Mouse (Mus musculus) MEL (cell line): ENCODE results near the gene Klhl12.

ENCODE experiments used
- BHLHE40 ChIP-seq: IDR thresholded peaks from 2 replicates; pipeline ENCODE4 v1.6.1; 2012; ENCODE audit warnings: low read depth, mild to moderate bottlenecking, inconsistent platforms, low read length, improper control_type of control experiment, borderline replicate concordance
- CTCF ChIP-seq, 3 experiments: IDR thresholded peaks in 2 of 3; conservative IDR thresholded peaks in 1 of 3; 2 replicates each; pipeline ENCODE4 v1.5.1; 2011 to 2012; ENCODE audit warnings: low read length in 3 of 3, low read depth in 2 of 3, mild to moderate bottlenecking in 2 of 3, improper control_type of control experiment in 1 of 3, inconsistent platforms in 1 of 3, mixed read lengths in 1 of 3, moderate library complexity in 1 of 3; ENCODE audit not compliant: control insufficient read depth in 1 of 3, insufficient read depth in 1 of 3, poor library complexity in 1 of 3, severe bottlenecking in 1 of 3
- E2F4 ChIP-seq: IDR thresholded peaks from 2 replicates; pipeline ENCODE4 v1.6.1; 2011; ENCODE audit warnings: low read depth, low read length, improper control_type of control experiment, borderline replicate concordance
- EP300 ChIP-seq, 2 experiments: IDR thresholded peaks; 2 replicates each; pipeline ENCODE4 v1.6.1; 2011; ENCODE audit warnings: improper control_type of control experiment in 2 of 2, low read length in 2 of 2, low read depth in 1 of 2, mild to moderate bottlenecking in 1 of 2
- GATA1 ChIP-seq: IDR thresholded peaks from 2 replicates; pipeline ENCODE4 v1.6.1; 2011; ENCODE audit warnings: low read depth, low read length, improper control_type of control experiment
- MAX ChIP-seq: IDR thresholded peaks from 2 replicates; pipeline ENCODE4 v1.6.1; 2011; ENCODE audit warnings: low read length, improper control_type of control experiment
- MYB ChIP-seq: IDR thresholded peaks from 2 replicates; pipeline ENCODE4 v1.6.1; 2011; ENCODE audit warnings: mild to moderate bottlenecking, low read depth, low read length, improper control_type of control experiment
- NELFE ChIP-seq: IDR thresholded peaks from 2 replicates; pipeline ENCODE4 v1.6.1; 2011; ENCODE audit warnings: low read depth, low read length, improper control_type of control experiment
- NRF1 ChIP-seq: IDR thresholded peaks from 2 replicates; pipeline ENCODE4 v1.6.1; 2014; ENCODE audit warnings: low read depth, mild to moderate bottlenecking, inconsistent platforms, low read length, improper control_type of control experiment, moderate library complexity; ENCODE audit not compliant: poor library complexity, insufficient read depth, severe bottlenecking
- POLR2A ChIP-seq, 2 experiments: IDR thresholded peaks; 2 replicates each; pipeline ENCODE4 v1.6.1; 2011 to 2012; ENCODE audit warnings: low read length in 2 of 2, mild to moderate bottlenecking in 2 of 2, control low read depth in 1 of 2, improper control_type of control experiment in 1 of 2, low read depth in 1 of 2, moderate library complexity in 1 of 2; ENCODE audit not compliant: control insufficient read depth in 1 of 2, insufficient read depth in 1 of 2, poor library complexity in 1 of 2
- TCF12 ChIP-seq: IDR thresholded peaks from 2 replicates; pipeline ENCODE4 v1.6.1; 2014; ENCODE audit warnings: low read depth, mild to moderate bottlenecking, inconsistent platforms, low read length, improper control_type of control experiment, moderate library complexity
- USF1 ChIP-seq: IDR thresholded peaks from 2 replicates; pipeline ENCODE4 v1.6.1; 2014; ENCODE audit warnings: low read depth, mild to moderate bottlenecking, inconsistent platforms, low read length, improper control_type of control experiment, moderate library complexity
- ZC3H11A ChIP-seq: IDR thresholded peaks from 2 replicates; pipeline ENCODE4 v1.6.1; 2012; ENCODE audit warnings: low read depth, mild to moderate bottlenecking, inconsistent platforms, low read length, improper control_type of control experiment

GRCm38 (mm10) chr1:134492276-134492675, 36.9 kb downstream of the Klhl12 start:
- TF ChIP-seq NELFE (no peak), CTCF (IDR thresholded peaks at IDR 0.05 in 2 of 3, conservative IDR thresholded peaks at IDR 0.05 in 1 of 3; ENCODE audit: control insufficient read depth in 1 of 3, insufficient read depth in 1 of 3, low read depth in 2 of 3, low read length in 3 of 3, poor library complexity in 1 of 3, severe bottlenecking in 1 of 3) (no peak), BHLHE40 (no peak), ZC3H11A (no peak), POLR2A (IDR thresholded peaks at IDR 0.05; ENCODE audit: control insufficient read depth in 1 of 2, insufficient read depth in 1 of 2, low read depth in 1 of 2, low read length in 2 of 2, poor library complexity in 1 of 2) (no peak), GATA1 (no peak), EP300 (IDR thresholded peaks at IDR 0.05; ENCODE audit: low read depth in 1 of 2, low read length in 2 of 2) (no peak), NRF1 (no peak), E2F4 (no peak), MAX (no peak), USF1 (no peak), MYB (no peak), TCF12 (no peak)
